Mouse (Mus musculus) E14TG2a.4 (cell line): ENCODE measurements around the gene Pla2g4b.

Source experiments
- CTCF ChIP-seq: conservative IDR thresholded peaks from 2 replicates; pipeline ENCODE4 v1.5.1; 2014; ENCODE audit warnings: low read length
- NANOG ChIP-seq: IDR thresholded peaks from 2 replicates; pipeline ENCODE4 v1.6.1; 2014; ENCODE audit warnings: borderline replicate concordance, low read length, mixed read lengths
- POU5F1 ChIP-seq: IDR thresholded peaks from 2 replicates; pipeline ENCODE4 v1.6.1; 2014; ENCODE audit warnings: low read length, borderline replicate concordance

DNA sequence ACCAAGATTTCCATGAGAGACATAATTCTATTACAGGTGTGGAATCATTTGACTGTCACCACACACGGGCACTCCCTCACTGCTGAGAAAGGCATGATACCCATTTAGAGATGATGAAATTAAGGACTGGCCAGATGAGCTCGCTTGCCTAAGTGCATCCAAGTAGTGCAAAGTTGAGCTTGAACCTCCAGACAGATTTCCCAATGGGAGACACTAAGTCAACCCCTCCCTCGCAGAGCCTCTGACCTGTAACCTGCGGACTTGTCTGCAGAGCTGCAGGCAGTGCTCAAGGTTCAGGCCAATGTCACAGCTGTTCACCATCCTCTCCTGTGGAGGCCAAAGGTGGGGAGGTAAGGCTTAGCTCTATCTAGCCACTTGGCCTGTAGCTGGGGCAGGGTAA is 25.6 kb downstream of the Pla2g4b start:
- TF ChIP-seq CTCF (no peak), POU5F1 (no peak), NANOG (no peak)
